Mouse (Mus musculus) cerebellum, postnatal 10 days (tissue): ENCODE data around the gene Uba3.

Source experiments
- DNase-seq, 2 experiments: peaks; one replicate each; pipeline ENCODE4 v3.0.0; 2021; ENCODE audit warnings: mixed read lengths in 2 of 2

Uba3 gene

DNA sequence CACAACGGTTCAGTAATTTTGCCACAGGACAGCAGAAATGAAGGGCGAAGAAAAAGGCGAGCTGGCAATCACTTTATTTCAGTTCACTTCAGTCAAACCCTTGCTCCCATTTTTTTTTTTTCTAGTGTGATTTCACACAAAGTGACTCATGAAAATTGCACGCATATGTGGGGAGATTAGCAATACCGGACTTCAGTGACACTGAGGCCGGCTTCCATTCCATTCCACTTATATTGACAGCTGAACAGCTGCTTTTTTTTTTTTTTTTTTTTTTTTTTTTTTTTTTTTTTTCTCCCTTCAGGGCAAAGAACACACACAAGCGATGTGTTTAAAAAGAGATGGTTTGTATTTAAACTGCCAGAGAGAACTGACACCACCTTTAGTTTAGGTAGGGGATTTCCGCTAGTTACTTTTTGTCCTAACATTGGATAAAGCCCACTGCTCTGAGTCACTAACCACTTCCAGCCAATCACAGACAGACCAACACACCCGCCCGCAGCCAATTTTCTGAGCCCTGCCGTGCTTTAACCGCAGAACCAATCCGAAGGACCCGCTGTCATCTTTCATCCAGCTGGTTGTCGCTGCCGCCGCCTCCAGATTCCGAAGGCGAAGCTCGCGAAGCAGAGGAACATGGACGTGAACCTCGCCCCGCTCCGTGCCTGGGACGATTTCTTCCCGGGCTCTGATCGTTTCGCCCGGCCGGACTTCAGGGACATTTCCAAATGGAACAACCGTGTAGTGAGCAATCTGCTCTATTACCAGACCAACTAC lies 4.9 kb upstream of the Uba3 start, which contains the start of gene Arl6ip5:
Arl6ip5 (plus strand) TSS at position 499 of the 771 bp plus-strand sequence.
- DNase-seq = peak; percentile 90 to 92

- no peak for DNase-seq
Observed at GRCm38 (mm10) chr6:97209751-97210150, 4.3 kb upstream of the Uba3 start.

- DNase-seq = no peak
Observed at GRCm38 (mm10) chr6:97209201-97209600, 3.8 kb upstream of the Uba3 start.

GRCm38 (mm10) chr6:97208406-97208805 lies 3.0 kb upstream of the Uba3 start:
- no peak for DNase-seq

DNA sequence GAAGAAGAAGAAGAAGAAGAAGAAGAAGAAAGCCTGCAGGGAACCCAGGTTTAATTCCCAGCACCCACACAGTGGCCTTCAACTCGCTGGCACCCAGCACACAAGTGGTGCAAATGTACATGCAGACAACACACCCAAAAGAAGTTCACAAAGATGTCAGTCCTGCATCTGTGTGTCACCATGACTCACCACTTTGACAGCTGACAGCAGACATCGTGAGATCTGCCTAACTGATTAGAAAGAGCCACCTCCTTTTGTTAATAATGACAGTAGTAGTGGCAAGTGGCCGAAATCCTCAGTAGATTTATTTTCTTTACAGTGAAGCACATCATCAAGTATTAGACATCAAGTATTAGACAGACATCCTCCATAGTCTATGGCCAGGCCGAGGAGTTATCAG lies 1.6 kb upstream of the Uba3 start:
- DNase-seq = no peak

GRCm38 (mm10) chr6:97204952-97205351 lies 495 bp downstream of the Uba3 start:
- DNase-seq = peak; percentile 61 to 63

DNA sequence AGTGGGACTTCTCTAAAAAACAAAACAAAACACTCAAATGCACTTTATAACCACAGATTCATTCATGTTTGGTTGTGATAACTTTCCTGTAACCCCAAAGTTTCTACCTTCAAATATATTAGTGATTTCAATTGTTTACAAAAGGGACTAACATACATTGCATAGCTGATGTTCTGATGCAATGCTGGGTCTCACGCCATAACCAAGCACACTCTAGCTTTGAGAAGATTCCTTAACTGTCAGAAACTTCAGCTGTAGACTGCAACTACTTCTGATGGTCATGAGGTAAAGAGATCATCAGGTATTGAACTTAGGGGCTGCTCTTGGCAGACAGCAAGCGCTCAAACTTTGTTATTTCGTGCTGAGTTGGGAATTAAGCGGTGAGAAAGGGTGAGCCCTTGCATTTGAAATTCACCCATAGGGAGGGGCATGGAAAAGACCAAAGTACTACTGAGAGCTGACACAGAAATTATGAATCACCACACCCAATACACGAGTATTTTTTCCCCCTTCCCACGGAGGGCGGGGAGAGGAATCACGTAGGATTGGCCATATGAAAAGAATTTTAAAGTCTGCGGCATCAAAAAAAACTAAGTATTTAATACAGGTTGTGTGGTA lies 1.1 kb downstream of the Uba3 start:
- no peak for DNase-seq

GRCm38 (mm10) chr6:97202477-97202876 lies 3.0 kb downstream of the Uba3 start:
- no peak for DNase-seq

DNA sequence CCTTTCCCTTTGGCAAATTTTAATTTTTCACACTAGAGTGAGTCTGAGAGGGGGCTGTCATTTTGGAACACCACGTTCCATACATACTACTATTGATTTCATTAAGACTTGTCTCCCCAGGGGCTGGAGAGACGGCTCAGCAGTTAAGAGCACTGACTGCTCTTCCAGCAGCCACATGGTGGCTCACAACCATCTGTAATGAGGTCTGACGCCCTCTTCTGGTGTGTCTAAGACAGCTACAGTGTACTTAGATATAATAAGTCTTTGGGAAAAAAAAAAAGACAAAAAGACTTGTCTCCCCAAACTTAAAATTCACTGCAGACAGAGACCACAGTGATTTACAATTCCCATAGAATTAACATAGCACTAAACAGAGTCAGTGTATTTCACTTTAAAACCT lies 5.0 kb downstream of the Uba3 start:
- DNase-seq = no peak

GRCm38 (mm10) chr6:97179367-97179828 lies 26.0 kb downstream of the Uba3 start:
- no peak for DNase-seq

- DNase-seq = peak; percentile 95 to 98
Observed at GRCm38 (mm10) chr6:97178491-97179366, 26.7 kb downstream of the Uba3 start, which contains the start of gene Tmf1. Tmf1 (minus strand) TSS chr6:97179122.

- no peak for DNase-seq
Observed at GRCm38 (mm10) chr6:97175716-97176115, 29.7 kb downstream of the Uba3 start.

- DNase-seq = no peak
Observed at GRCm38 (mm10) chr6:97150156-97150555, 55.3 kb downstream of the Uba3 start.

DNA sequence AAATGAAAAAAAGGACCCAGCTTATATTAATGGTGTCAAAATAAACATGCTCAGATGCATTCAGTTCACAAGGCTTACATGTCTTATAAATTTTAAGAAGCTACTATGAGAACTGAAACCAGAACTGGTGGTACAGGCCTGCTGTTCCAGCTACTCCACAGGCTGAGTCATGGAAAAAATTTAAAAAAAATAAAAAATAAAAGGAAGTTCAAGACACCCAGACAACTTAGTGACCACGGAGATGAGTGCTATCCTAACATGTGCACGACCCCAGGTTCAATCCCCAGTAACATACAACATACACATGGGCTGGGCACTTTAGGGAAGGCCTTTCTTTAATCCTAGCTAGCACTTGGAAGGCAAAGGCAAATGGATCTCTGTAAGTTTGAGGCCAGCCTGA lies 55.7 kb downstream of the Uba3 start:
- DNase-seq = no peak

DNA sequence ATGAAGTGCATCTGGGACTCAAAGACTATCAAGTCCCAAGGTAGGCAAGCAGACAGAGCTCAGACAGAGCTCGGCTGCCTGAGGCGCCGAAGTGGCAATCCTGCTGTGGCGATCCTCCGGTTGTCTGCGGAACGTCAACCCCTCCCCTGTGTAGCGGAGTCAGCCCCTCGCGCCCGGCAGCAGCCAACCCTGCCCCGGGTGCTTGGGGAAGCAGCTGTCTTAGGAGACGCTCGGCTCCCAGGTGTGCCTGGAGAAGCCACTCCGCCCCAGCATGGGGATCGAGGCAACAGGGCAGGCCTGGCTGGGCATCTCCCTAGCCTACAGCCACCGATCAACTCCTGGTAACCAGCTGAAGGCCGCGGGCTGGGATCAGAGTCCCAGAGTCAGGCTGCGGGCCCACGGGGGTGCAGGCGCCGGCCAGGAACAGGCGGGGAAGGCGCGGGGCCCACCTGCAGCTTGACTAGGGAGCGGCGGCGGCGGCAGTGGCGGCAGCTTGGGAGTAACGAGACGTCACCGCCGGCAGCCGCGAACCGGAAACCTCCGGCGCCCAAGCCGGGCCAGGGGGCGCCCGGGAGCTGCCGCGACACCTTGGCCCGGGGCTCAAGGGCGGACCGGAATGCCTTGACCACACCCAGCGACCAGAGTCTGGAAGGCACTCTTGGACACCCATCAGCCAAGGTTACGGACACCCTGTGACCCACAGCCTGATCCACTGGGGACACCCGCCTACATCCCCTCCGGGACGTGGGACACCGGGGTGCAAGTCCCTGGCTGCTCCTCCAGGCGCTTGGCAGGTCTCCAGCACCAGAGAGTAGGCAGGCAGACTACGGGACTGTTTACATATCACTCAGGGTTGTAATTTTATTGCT lies 56.8 kb downstream of the Uba3 start, which contains the start of gene Eogt:
Eogt (minus strand) TSS at position 800 of the 869 bp plus-strand sequence.
- peak; percentile 71 to 78 for DNase-seq

DNA sequence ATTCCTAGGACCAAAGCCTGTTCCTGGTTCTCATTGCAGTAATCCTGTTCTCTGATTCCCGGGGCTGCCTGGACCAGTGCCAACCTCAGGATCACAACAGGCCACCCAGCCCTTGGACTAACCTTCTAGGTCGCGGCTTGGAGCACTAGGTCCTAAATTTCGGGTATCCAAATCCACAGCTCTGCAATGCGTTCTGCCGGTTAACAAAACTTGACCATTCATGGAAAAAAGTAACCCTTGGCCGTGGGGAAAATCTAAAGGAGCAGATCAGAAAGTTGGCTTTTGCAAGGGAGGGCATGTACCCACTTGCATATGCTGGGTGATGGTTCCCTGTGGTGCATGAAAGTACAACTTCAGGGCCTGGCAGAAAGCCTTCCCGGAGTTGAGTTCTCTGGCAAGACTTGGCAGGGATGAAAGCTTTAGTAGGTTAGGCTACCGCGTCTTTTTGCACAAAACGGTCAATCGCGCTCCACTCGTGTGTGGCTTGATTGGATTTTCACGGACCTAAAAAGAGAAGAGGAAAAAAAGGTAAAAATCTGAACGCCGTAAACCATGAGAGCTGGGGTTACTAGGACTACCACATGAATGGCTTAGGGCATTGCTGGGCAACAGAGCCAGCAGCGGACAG lies 57.6 kb downstream of the Uba3 start:
- DNase-seq = peak; percentile 74 to 76

DNA sequence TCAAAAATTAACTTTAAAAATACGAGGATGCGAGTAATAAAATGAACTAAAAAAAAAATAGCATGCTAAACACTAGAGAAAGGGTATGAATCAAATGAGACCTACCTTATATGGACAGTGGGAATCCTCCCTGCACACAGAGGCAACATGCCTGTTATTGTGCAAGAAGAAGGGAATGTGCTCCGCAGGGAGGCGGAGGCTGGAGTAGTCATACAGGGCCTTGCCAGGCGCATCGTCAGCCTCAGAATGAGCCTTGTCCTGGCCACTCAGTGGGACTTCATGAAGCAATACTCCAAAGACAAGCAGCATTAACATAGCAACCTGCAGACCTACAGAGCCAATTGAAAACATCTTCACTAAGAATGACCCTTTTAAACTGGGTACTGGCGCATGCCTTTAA lies 60.3 kb downstream of the Uba3 start:
- DNase-seq = peak; percentile 6 to 9

- DNase-seq = peak in 1 of 2 experiments; percentile 6
Observed at GRCm38 (mm10) chr6:97144359-97144758, 61.1 kb downstream of the Uba3 start.

- no peak for DNase-seq
Observed at GRCm38 (mm10) chr6:97142611-97143010, 62.8 kb downstream of the Uba3 start.

DNA sequence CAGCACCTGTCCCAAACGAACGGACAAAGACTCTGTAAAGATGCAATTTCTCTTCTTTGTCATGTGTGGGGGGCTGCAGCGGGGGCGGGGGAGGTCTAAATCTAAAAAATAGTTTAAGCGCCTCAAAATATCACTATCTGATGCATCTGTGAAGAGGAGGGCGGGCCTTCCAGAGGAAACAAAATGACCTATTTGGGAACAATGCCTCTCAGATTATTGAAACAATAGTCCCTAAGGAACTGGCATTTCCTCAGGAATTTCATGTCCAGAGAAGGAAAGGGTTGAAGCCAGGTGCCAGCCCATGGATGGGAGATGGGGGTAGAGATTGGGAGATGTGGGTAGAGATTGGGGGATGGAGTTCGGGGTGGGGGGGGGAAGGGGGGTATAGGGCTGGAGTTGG lies 63.6 kb downstream of the Uba3 start:
- DNase-seq = no peak
